Mouse (Mus musculus): ENCODE results near the gene Samm50. TPM values are rescaled to one million over a fixed set of nuclear protein-coding genes. Genes with fewer than 3 reads are reported as not detected.

Gene Samm50
- polyA plus RNA-seq, 2 experiments, result 12.3 to 49.3 TPM

DNA sequence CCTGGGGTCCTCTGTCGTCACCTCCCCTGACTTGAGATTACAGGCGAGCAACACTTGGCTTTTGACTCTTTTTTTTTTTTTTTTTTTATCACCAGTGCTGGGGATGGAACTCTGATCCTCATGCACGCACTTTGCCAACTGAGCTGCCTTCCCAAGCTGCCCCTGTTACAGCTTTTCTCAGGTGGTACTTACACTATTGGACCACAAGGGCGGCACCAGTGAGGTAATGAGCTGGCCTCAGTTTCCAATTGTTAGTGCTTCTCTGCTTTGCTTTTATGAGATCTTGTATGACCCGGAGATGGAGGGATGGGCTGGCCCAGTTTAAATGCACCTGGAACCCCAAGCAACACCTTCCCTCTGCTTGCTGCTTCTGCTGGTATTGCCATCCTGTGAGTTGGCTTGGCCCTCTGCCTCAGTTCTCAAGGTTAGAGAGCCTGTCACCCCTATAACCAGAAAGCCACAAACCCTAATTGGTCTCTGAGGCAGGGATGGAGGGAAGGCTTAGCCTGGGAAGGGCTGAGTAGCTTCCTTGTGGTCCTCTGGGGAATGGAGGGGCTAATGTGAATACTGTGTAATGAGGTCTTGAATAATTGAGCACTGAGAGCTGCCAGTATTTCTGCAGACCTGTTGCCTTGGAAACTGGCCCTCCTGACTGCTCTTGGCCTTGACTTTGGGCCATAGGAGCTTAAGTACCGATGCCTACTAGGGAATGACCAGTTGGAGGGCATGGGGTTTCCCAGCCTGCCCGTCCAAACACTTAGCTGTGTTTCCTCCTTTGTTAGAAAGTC, 42.9 kb downstream of the Samm50 start:
- 66% methylated on average over 7 of the region's 7 CpGs for WGBS (ENCODE audit: insufficient replicate concordance)
- Histone ChIP-seq H3K9me3 (ENCODE audit: control insufficient read depth, low read length) (no peaks in the 10 kb centered on the region), H3K4me2 (ENCODE audit: low read depth) (no peak overlapping the region), H3K27me3 (ENCODE audit: control insufficient read depth, insufficient read depth, low read length) (no peaks in the 10 kb centered on the region; the same call in 1 of the 2 replicates), H3K9ac (replicated peaks) (no peak overlapping the region), H3K4me3 (ENCODE audit: insufficient read depth in 1 of 2, low read depth in 2 of 2, low read length in 2 of 2) (no peak overlapping the region), H3K36me3 (replicated peaks; ENCODE audit: control insufficient read depth, insufficient read depth, low read depth) (no peaks in the 10 kb centered on the region), H3K4me1 (replicated peaks; ENCODE audit: control insufficient read depth in 2 of 2, insufficient read depth in 2 of 2, low read length in 1 of 2) (peaks cover 13 to 30% of the 10 kb centered on the region in 2 experiments), H3K27ac (no peak overlapping the region)
- DNase-seq (ENCODE audit: low read depth in 3 of 3, low spot score in 3 of 3) (no peak), ATAC-seq (ENCODE audit: insufficient read depth) (no peak)
- TF ChIP-seq EP300 (IDR thresholded peaks at IDR 0.05; ENCODE audit: low read depth), result no peak
- TF ChIP-seq CTCF (IDR thresholded peaks at IDR 0.05; ENCODE audit: low read depth), result peak; percentile 48

DNA sequence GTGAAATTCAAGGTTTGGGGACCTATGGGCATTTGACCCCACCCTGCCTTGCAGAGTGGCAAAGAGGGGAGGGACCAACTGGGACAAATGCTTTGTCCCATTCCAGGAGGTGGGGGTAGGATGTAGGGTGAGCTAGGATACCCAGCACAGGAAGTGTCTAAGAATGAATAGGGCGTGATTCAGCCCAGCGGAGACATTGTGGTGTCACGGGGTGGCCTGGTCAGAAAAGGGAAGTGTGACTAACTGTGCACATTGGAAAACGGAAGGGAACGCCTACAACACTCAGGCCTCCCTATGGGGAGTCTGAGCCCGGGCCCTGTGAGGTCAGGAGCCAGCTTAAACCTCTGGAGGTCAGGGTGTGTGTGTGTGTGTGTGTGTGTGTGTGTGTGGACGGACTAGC, 43.6 kb downstream of the Samm50 start:
- H3K4me2 ChIP-seq (ENCODE audit: low read depth), result no peak overlapping the region

DNA sequence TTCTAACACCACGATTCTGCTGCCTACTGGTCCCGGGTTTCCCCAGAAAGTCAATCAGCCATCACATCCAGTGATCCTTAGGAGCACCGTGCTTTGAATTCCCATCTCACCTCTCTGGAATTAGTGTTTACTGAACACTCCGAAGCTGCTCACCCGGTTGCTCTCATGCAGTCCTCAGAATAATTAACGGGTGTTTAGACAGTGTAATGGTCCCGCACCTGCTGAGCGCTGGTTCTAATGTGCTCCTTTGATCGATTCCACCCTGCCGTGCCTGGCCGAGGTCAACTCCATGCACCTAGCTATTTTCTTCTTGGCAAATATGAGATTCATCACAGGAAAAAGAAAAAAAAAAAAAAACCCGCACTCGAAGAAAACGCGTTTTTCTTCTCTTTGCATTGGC, 46.5 kb downstream of the Samm50 start:
- Histone ChIP-seq H3K9me3 (ENCODE audit: control insufficient read depth, low read length) (no peaks in the 10 kb centered on the region), H3K36me3 (replicated peaks; ENCODE audit: control insufficient read depth, insufficient read depth, low read depth) (no peaks in the 10 kb centered on the region), H3K4me2 (ENCODE audit: low read depth) (no peak overlapping the region), H3K27ac (no peak overlapping the region), H3K4me3 (ENCODE audit: insufficient read depth in 1 of 2, low read depth in 2 of 2, low read length in 2 of 2) (no peak overlapping the region), H3K27me3 (ENCODE audit: control insufficient read depth, insufficient read depth, low read length) (no peaks in the 10 kb centered on the region; the same call in 1 of the 2 replicates), H3K9ac (replicated peaks) (no peak overlapping the region), H3K4me1 (replicated peaks; ENCODE audit: control insufficient read depth in 2 of 2, insufficient read depth in 2 of 2, low read length in 1 of 2) (peaks cover 0 to 9% of the 10 kb centered on the region in 2 experiments; a peak in 2 of 4 replicates)
- ATAC-seq (ENCODE audit: insufficient read depth) (no peak), DNase-seq (ENCODE audit: low read depth in 3 of 3, low spot score in 3 of 3) (no peak)
- 61% methylated on average over 15 of the region's 15 CpGs for WGBS (ENCODE audit: insufficient replicate concordance)
- TF ChIP-seq CTCF (IDR thresholded peaks at IDR 0.05; ENCODE audit: low read depth), result no peak
- no peak for TF ChIP-seq EP300 (IDR thresholded peaks at IDR 0.05; ENCODE audit: low read depth)

More for the DNA sequence above, 43.6 kb downstream of the Samm50 start:
- Histone ChIP-seq H3K4me3 (ENCODE audit: insufficient read depth in 1 of 2, low read depth in 2 of 2, low read length in 2 of 2) (no peak overlapping the region), H3K9me3 (ENCODE audit: control insufficient read depth, low read length) (no peaks in the 10 kb centered on the region), H3K9ac (replicated peaks) (no peak overlapping the region), H3K27ac (no peak overlapping the region), H3K27me3 (ENCODE audit: control insufficient read depth, insufficient read depth, low read length) (no peaks in the 10 kb centered on the region; the same call in 1 of the 2 replicates), H3K36me3 (replicated peaks; ENCODE audit: control insufficient read depth, insufficient read depth, low read depth) (no peaks in the 10 kb centered on the region), H3K4me1 (replicated peaks; ENCODE audit: control insufficient read depth in 2 of 2, insufficient read depth in 2 of 2, low read length in 1 of 2) (peaks cover 8 to 24% of the 10 kb centered on the region in 2 experiments)
- 25% methylated on average over 7 of the region's 7 CpGs for WGBS (ENCODE audit: insufficient replicate concordance)
- TF ChIP-seq CTCF (IDR thresholded peaks at IDR 0.05; ENCODE audit: low read depth) (no peak), EP300 (IDR thresholded peaks at IDR 0.05; ENCODE audit: low read depth) (no peak)
- ATAC-seq (ENCODE audit: insufficient read depth) (no peak), DNase-seq (ENCODE audit: low read depth in 3 of 3, low spot score in 3 of 3) (no peak)

DNA sequence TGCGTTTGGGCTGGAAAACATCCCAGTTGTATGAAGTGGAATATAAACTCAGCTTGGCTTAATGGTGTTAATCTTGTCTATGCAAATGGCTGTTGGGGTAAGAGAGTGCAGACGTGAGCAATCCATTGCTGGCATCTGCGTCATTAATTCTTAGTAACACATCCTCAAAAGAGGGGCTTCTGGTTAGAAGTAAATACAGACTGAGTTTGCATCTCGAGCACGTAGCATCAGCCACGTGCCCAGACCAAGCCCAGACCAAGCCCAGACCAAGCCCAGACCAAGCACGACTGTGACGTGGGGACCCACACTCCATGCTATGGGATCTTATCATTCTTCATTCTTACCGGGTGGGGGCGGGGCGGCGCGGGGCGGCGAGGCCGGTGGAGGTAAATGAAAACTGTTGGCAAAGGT, 47.0 kb downstream of the Samm50 start:
- Histone ChIP-seq H3K4me1 (replicated peaks; ENCODE audit: control insufficient read depth in 2 of 2, insufficient read depth in 2 of 2, low read length in 1 of 2) (peaks cover 0 to 9% of the 10 kb centered on the region in 2 experiments; a peak in 2 of 4 replicates), H3K4me3 (ENCODE audit: insufficient read depth in 1 of 2, low read depth in 2 of 2, low read length in 2 of 2) (no peak overlapping the region), H3K4me2 (ENCODE audit: low read depth) (no peak overlapping the region; the same call in 1 of the 2 replicates), H3K36me3 (replicated peaks; ENCODE audit: control insufficient read depth, insufficient read depth, low read depth) (no peaks in the 10 kb centered on the region), H3K27me3 (ENCODE audit: control insufficient read depth, insufficient read depth, low read length) (no peaks in the 10 kb centered on the region; the same call in 1 of the 2 replicates), H3K27ac (no peak overlapping the region), H3K9ac (replicated peaks) (no peak overlapping the region), H3K9me3 (ENCODE audit: control insufficient read depth, low read length) (no peaks in the 10 kb centered on the region)
- 22% methylated on average over 16 of the region's 16 CpGs for WGBS (ENCODE audit: insufficient replicate concordance)
- DNase-seq (ENCODE audit: low read depth in 3 of 3, low spot score in 3 of 3) (no peak), ATAC-seq (ENCODE audit: insufficient read depth) (no peak)
- no peak for TF ChIP-seq CTCF (IDR thresholded peaks at IDR 0.05; ENCODE audit: low read depth)
- no peak for TF ChIP-seq EP300 (IDR thresholded peaks at IDR 0.05; ENCODE audit: low read depth)

DNA sequence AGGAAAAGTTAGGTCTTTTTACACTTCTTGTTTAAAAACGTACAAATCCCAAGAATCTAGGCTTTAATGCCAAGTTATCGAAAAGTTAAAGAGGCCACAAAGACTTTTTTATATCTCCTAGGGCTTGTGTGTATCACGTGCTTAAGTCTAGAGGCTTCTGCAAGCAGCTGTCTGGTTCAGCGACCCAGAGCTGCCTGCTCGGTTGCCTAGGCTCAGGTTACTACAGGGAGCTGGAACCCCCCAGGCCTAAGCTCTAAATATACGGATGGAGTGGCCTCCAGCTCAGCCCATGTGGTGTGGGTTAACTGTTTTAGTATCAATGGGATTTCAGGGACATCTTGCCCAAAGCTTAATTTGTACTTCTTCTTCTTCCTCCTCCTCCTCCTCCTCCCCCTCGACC, 49.5 kb downstream of the Samm50 start:
- Histone ChIP-seq H3K4me3 (ENCODE audit: insufficient read depth in 1 of 2, low read depth in 2 of 2, low read length in 2 of 2) (no peak overlapping the region), H3K36me3 (replicated peaks; ENCODE audit: control insufficient read depth, insufficient read depth, low read depth) (no peaks in the 10 kb centered on the region), H3K4me1 (replicated peaks; ENCODE audit: control insufficient read depth in 2 of 2, insufficient read depth in 2 of 2, low read length in 1 of 2) (peaks cover 0 to 9% of the 10 kb centered on the region in 2 experiments; a peak in 2 of 4 replicates), H3K27me3 (ENCODE audit: control insufficient read depth, insufficient read depth, low read length) (no peaks in the 10 kb centered on the region; the same call in 1 of the 2 replicates), H3K9ac (replicated peaks) (no peak overlapping the region), H3K27ac (no peak overlapping the region), H3K4me2 (ENCODE audit: low read depth) (no peak overlapping the region), H3K9me3 (ENCODE audit: control insufficient read depth, low read length) (no peaks in the 10 kb centered on the region)
- no peak for ATAC-seq (ENCODE audit: insufficient read depth)
- TF ChIP-seq EP300 (IDR thresholded peaks at IDR 0.05; ENCODE audit: low read depth) (no peak), CTCF (IDR thresholded peaks at IDR 0.05; ENCODE audit: low read depth) (no peak)
- WGBS (ENCODE audit: insufficient replicate concordance), result 60% methylated on average over 7 of the region's 7 CpGs
- DNase-seq (ENCODE audit: low read depth in 3 of 3, low spot score in 3 of 3), result no peak
